Mouse (Mus musculus) CD4-positive, CD25-positive, alpha-beta regulatory T cell, adult 2 months (primary cell): Measurements from ENCODE around the gene Inpp5a.

Source experiments
- DNase-seq: peaks from one replicate; pipeline ENCODE4 v3.0.0-alpha.2; 2012; ENCODE audit warnings: low read depth, low spot score

Inpp5a gene

GRCm38 (mm10) chr7:139576064-139576686 is 187.3 kb downstream of the Inpp5a start:
- no peak for DNase-seq

- DNase-seq = no peak
Observed at GRCm38 (mm10) chr7:139579261-139579905, 190.5 kb downstream of the Inpp5a start.

GRCm38 (mm10) chr7:139580851-139581775 is 192.2 kb downstream of the Inpp5a start:
- DNase-seq = no peak

- DNase-seq = no peak
Observed at GRCm38 (mm10) chr7:139581801-139582571, 193.1 kb downstream of the Inpp5a start.

GRCm38 (mm10) chr7:139582595-139582994 is 193.7 kb downstream of the Inpp5a start, which contains the start of gene Nkx6-2:
TSS of gene Nkx6-2 (minus strand) at chr7:139582797.
- DNase-seq = no peak

- DNase-seq = no peak
Observed at GRCm38 (mm10) chr7:139583094-139583737, 194.3 kb downstream of the Inpp5a start.

GRCm38 (mm10) chr7:139584221-139585175 is 195.6 kb downstream of the Inpp5a start:
- DNase-seq = no peak

- no peak for DNase-seq
Observed at GRCm38 (mm10) chr7:139585183-139585821, 196.4 kb downstream of the Inpp5a start.

- no peak for DNase-seq
Observed at GRCm38 (mm10) chr7:139587919-139588318, 199.0 kb downstream of the Inpp5a start.

- peak; percentile 38 for DNase-seq
Observed at GRCm38 (mm10) chr7:139590302-139590701, 201.4 kb downstream of the Inpp5a start.

GRCm38 (mm10) chr7:139591311-139591710 is 202.4 kb downstream of the Inpp5a start:
- DNase-seq = no peak

GRCm38 (mm10) chr7:139595311-139595710 is 206.4 kb downstream of the Inpp5a start:
- DNase-seq = no peak

- no peak for DNase-seq
Observed at GRCm38 (mm10) chr7:139595862-139596261, 207.0 kb downstream of the Inpp5a start.

- DNase-seq = no peak
Observed at GRCm38 (mm10) chr7:139610328-139610727, 221.4 kb downstream of the Inpp5a start.

GRCm38 (mm10) chr7:139615767-139616766 is 227.2 kb downstream of the Inpp5a start:
- peak; percentile 61 for DNase-seq

- no peak for DNase-seq
Observed at GRCm38 (mm10) chr7:139622568-139622967, 233.7 kb downstream of the Inpp5a start.

- no peak for DNase-seq
Observed at GRCm38 (mm10) chr7:139625156-139625555, 236.2 kb downstream of the Inpp5a start.
